Mouse (Mus musculus) liver, postnatal 0 days (tissue): Measurements from ENCODE around the gene Ptma. TPM values are rescaled to one million over a fixed set of nuclear protein-coding genes. Genes with fewer than 3 reads are reported as not detected.
A peak's percentile ranks its signal among the peaks of the same experiment; 100 is the strongest.

Experiments used
- ATAC-seq: fragments of 200-750 bp; cut with Nextera tagmentation; 2 replicates; pipeline ENCODE4 v1.8.0; 2017; ENCODE audit warnings: mild to moderate bottlenecking, moderate library complexity
- DNase-seq: peaks from one replicate; pipeline ENCODE4 v3.0.0-alpha.2; 2016
- H3K27ac ChIP-seq: fragments of 300-500 bp; sonication (generic); 2 replicates; pipeline ENCODE4 v1.5.1; 2014; ENCODE audit warnings: antibody characterized with exemption, moderate library complexity, mild to moderate bottlenecking, low read depth
- H3K27me3 ChIP-seq: fragments of 300-500 bp; sonication (generic); 2 replicates; pipeline ENCODE4 v1.6.1; 2014; ENCODE audit warnings: low read length, control low read depth, mixed read lengths; ENCODE audit not compliant: insufficient read depth
- H3K36me3 ChIP-seq: fragments of 300-500 bp; sonication (generic); replicated peaks from 2 replicates; pipeline ENCODE4 v1.6.1; 2014; ENCODE audit warnings: mild to moderate bottlenecking, control low read depth, low read length, moderate library complexity, mixed read lengths; ENCODE audit not compliant: insufficient read depth
- H3K4me1 ChIP-seq: fragments of 300-500 bp; sonication (generic); 2 replicates; pipeline ENCODE4 v1.6.1; 2014; ENCODE audit warnings: antibody characterized with exemption, mild to moderate bottlenecking, control low read depth; ENCODE audit not compliant: insufficient read depth
- H3K4me2 ChIP-seq: fragments of 300-500 bp; sonication (generic); 2 replicates; pipeline ENCODE4 v1.6.1; 2014; ENCODE audit warnings: low read depth, mild to moderate bottlenecking, low read length, moderate library complexity, mixed read lengths
- H3K4me3 ChIP-seq: fragments of 300-500 bp; sonication (generic); 2 replicates; pipeline ENCODE4 v1.5.1; 2014; ENCODE audit warnings: low read depth, low read length
- H3K9ac ChIP-seq: fragments of 300-500 bp; sonication (generic); replicated peaks from 2 replicates; pipeline ENCODE4 v1.6.1; 2014; ENCODE audit warnings: mild to moderate bottlenecking, moderate library complexity
- H3K9me3 ChIP-seq: fragments of 300-500 bp; sonication (generic); 2 replicates; pipeline ENCODE4 v1.6.1; 2016; ENCODE audit warnings: mild to moderate bottlenecking, control low read depth, low read length, mixed read lengths
- CTCF ChIP-seq: sonication (generic); IDR thresholded peaks from 2 replicates; pipeline ENCODE4 v1.5.1; 2016; ENCODE audit warnings: antibody characterized with exemption, low read depth
- EP300 ChIP-seq: IDR thresholded peaks from 2 replicates; pipeline ENCODE4 v1.6.1; 2016; ENCODE audit warnings: antibody characterized with exemption, low read depth, mild to moderate bottlenecking
- WGBS: fragments of 180-500 bp; shearing (Covaris S2); extraction: QIAGEN DNeasy Blood & Tissue Kit; methylation state at CpG from one replicate; pipeline ENCODE4 v1.1.7; 2014; ENCODE audit not compliant: insufficient replicate concordance; 5-methylcytosine and 5-hydroxymethylcytosine counted together
- polyA plus RNA-seq: library from polyadenylated mRNA; unstranded; fragments of >200 nt; fragmentation: Nextera tagmentation; extraction: Ambion mirVana; gene quantifications from 2 replicates; pipeline ENCODE4 v1.2.1, GENCODE M21; 2015

Ptma gene
- polyA plus RNA-seq, 1 experiment from 2014 or later, result 799 TPM

DNA sequence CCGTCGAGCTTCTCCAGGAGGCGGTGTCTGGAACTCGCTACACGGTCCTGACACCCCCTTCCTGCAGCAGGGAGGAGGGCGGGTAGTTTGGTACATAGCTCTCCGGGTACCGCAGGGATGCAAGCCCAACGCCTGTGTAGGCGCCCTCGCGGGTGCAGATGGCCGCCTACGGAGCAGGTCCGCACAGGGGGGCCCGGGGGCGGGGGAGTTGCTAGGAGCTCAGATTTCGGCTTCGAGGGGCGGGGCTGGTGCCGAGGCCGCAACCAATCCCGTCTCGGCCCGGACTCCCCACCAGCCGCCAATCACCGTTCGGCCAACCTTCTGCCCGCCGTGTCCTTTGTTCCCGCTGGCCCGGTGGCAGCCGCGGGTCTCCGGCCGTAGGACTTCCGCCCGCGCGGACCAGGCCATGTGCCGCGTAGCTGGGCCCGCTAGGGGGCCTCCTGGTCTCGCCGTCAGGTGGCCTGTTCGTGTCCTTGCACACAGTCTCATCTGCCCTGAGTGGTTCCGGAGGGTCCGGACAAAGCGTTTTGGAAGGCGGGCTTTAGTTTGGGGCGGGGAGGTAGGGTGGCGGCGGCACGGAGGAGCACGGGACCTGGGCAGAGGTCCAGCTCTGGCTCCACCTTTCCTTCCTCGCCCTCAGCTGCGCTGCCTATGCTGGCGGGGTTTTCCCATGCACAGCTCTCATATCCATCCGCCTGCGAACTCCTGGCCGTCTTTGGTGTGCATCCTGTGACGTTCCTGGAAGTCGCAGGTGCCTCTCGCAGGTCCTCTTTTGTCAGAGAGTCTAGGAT, 22.4 kb upstream of the Ptma start:
- peaks cover 58% of the 10 kb centered on the region for H3K4me1 ChIP-seq
- peak overlapping the region; percentile 61 for H3K9ac ChIP-seq
- H3K27me3 ChIP-seq, result no peaks in the 10 kb centered on the region
- H3K27ac ChIP-seq, result peak overlapping the region; percentile 84
- ATAC-seq, result peak; percentile 86
- peak overlapping the region; percentile 89 for H3K4me2 ChIP-seq
- no peaks in the 10 kb centered on the region for H3K36me3 ChIP-seq
- WGBS, result under 1% methylated on average over 64 of the region's 64 CpGs
- peak; percentile 91 for DNase-seq
- no peaks in the 10 kb centered on the region for H3K9me3 ChIP-seq
- H3K4me3 ChIP-seq, result peak overlapping the region; percentile 55
- TF ChIP-seq EP300 (0 out of 2 replicates have a peak, but pooled peaks have one; percentile 26), CTCF (peak; percentile 87)

DNA sequence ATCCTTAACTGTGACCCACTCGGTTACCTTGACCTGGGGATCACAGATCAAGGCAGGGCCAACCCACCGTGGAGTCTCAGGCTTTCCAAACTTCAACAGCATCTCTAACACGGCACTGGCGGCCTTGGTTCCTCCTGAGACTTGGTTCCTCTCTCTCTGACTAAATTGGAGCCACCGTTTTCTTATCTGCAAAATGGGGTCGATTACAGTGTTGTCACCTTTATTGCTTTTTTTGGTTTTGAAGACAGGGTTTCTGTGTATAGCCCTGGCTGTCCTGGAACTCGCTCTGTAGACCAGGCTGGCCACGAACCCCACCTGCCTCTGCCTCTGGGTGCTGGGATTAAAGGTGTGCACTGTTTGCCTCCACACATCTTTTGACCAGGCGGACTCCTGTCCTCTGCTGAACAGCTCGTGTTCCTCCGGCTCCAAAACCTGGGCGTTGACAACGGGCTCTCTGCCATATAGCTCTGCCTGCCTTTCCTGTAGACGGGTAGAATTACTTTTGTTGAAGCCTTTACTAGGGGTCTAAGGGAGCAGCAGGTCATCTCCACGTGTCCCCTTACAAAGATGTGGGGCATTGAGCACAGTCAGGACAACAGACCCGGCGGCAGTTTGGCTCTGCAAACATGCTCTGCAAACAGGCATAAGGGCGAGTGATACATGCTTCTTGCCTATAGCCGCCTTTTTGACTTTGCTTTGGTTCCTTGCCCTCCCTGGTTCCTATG, 21.7 kb upstream of the Ptma start:
- Histone ChIP-seq H3K4me2 (peak overlapping the region; percentile 89), H3K4me1 (peaks cover 60% of the 10 kb centered on the region), H3K9me3 (no peaks in the 10 kb centered on the region), H3K36me3 (no peaks in the 10 kb centered on the region), H3K9ac (peak overlapping the region; percentile 61), H3K27me3 (no peaks in the 10 kb centered on the region), H3K4me3 (peak overlapping the region; percentile 55), H3K27ac (peak overlapping the region; percentile 84)
- DNase-seq, result no peak
- 13% methylated on average over 19 of the region's 19 CpGs for WGBS
- ATAC-seq, result no peak
- no peak for TF ChIP-seq CTCF
- TF ChIP-seq EP300, result no peak

DNA sequence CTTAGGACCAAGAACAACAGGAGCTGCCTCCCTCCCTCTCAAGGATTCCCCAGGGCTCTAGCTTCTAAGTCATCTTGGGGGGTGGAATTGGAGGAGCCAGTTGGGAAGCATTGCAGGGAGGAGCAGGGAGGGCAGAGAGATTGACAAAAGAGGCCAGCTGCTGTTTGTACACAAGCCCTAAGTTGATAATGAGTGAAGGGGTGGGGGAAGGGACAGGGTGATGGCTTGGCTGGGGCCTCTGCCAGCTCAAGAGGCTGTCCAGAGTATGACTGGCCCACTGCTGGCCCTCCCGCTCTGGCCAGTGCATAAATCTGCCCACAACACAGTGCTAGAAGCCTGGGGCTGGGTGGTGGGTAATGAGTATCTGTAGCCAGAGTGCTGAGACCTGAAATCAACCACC, 21.1 kb upstream of the Ptma start:
- H3K9me3 ChIP-seq, result no peaks in the 10 kb centered on the region
- H3K4me1 ChIP-seq, result peaks cover 57% of the 10 kb centered on the region
- peak overlapping the region; percentile 61; the same call in 1 of the 2 replicates for H3K9ac ChIP-seq
- H3K4me3 ChIP-seq, result no peak overlapping the region
- no peaks in the 10 kb centered on the region for H3K36me3 ChIP-seq
- ATAC-seq (no peak), DNase-seq (no peak)
- peak overlapping the region; percentile 89 for H3K4me2 ChIP-seq
- no peak for TF ChIP-seq EP300
- no peak for TF ChIP-seq CTCF
- peak overlapping the region; percentile 84 for H3K27ac ChIP-seq
- whole genome bisulfite sequencing, result 47% methylated on average over 1 of the region's 1 CpGs
- H3K27me3 ChIP-seq, result no peaks in the 10 kb centered on the region

DNA sequence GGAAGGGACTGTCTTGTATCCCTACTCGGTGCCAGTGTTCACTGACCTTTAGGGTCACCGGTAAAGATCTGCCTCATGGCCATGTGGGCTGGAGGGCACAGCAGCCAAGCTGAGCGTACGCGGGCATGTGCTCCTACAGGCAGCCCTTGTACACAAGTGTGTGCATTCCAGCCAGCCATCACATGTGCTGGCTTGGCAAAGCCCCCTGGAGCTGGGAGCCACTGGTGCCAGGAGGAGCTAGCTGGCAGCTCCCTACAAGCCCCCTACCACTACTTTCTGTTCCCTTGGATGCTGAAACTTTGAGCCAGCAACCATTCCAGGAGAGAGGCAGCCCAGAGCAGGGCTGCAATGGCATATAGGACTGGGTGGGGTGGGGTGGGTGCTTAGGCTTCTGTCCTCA, 20.1 kb upstream of the Ptma start:
- Histone ChIP-seq H3K9ac (no peak overlapping the region), H3K4me1 (peaks cover 49% of the 10 kb centered on the region), H3K27me3 (no peaks in the 10 kb centered on the region), H3K27ac (no peak overlapping the region), H3K4me2 (no peak overlapping the region), H3K36me3 (no peaks in the 10 kb centered on the region), H3K4me3 (no peak overlapping the region), H3K9me3 (no peaks in the 10 kb centered on the region)
- ATAC-seq, result no peak
- DNase-seq, result no peak
- WGBS, result 93% methylated on average over 5 of the region's 5 CpGs
- TF ChIP-seq CTCF (no peak), EP300 (no peak)

DNA sequence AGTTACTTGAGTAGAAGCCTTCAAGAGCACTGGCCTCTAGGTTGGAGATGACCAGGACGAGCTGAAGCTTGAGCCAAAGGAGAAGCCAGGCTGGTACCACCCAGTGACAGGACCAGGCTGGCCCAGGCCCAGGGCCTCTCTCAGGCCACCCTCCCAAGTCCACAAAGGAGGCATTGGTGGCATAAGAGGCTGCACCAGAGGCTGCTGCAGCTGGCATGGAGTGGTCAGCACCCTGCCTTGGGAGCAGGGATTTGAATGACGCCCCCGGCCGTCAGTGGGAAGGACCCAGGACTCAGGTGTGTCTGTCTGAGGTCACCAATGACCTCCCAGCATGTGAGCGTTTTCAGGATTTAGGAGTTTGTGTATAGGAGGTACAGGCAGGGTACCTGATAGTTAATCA, 18.7 kb upstream of the Ptma start:
- H3K27me3 ChIP-seq, result no peaks in the 10 kb centered on the region
- 86% methylated on average over 5 of the region's 5 CpGs for WGBS
- DNase-seq (no peak), ATAC-seq (no peak)
- peaks cover 41% of the 10 kb centered on the region for H3K4me1 ChIP-seq
- no peak overlapping the region for H3K27ac ChIP-seq
- H3K36me3 ChIP-seq, result no peaks in the 10 kb centered on the region
- H3K4me2 ChIP-seq, result no peak overlapping the region
- no peak overlapping the region for H3K9ac ChIP-seq
- no peak overlapping the region for H3K4me3 ChIP-seq
- no peaks in the 10 kb centered on the region for H3K9me3 ChIP-seq
- TF ChIP-seq EP300 (no peak), CTCF (no peak)

DNA sequence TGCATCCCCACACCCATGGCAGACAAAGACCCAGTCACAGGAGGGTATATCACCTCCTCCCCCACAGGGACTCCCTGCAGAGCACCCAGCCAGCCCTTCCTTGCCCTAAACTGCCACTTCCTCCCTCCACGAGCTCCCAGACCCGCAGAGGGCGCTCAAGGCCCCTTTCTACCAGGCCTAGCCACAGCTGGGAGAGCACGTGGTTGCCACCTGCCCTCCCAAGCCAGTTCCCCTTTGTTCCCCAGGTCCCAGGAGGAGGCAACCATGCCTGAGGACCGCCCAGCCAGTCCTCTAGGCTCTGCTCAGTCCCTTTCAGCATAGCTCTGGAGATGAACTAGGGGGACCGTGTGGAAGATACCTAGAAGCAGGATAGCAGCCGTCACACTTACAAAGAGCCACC, 17.1 kb upstream of the Ptma start:
- Histone ChIP-seq H3K27me3 (no peaks in the 10 kb centered on the region), H3K4me1 (peaks cover 27% of the 10 kb centered on the region), H3K4me3 (no peak overlapping the region), H3K27ac (peak overlapping the region; percentile 57), H3K9me3 (no peaks in the 10 kb centered on the region), H3K9ac (no peak overlapping the region), H3K36me3 (no peaks in the 10 kb centered on the region), H3K4me2 (no peak overlapping the region)
- ATAC-seq (peak; percentile 85), DNase-seq (peak; percentile 95)
- TF ChIP-seq CTCF (peak; percentile 98), EP300 (no peak)
- 10% methylated on average over 7 of the region's 7 CpGs for WGBS
